Mouse (Mus musculus) CH12.LX (cell line): ENCODE measurements around the gene Stard13. TPM values are rescaled to one million over a fixed set of nuclear protein-coding genes. Genes with fewer than 3 reads are reported as not detected.

Experiments
- DNase-seq: peaks from one replicate; pipeline ENCODE4 v3.0.0-alpha.2; 2013; ENCODE audit errors: extremely low read depth
- H3K27ac ChIP-seq: 2 replicates; pipeline ENCODE4 v1.5.1; 2012; ENCODE audit warnings: low read depth, mild to moderate bottlenecking, control low read depth, moderate library complexity; ENCODE audit not compliant: insufficient read depth
- H3K27me3 ChIP-seq: replicated peaks from 2 replicates; pipeline ENCODE3; 2012; ENCODE audit warnings: inconsistent platforms
- H3K36me3 ChIP-seq, 2 experiments: replicated peaks in 1 of 2; 2 replicates each; pipeline versions ENCODE3 to v1.6.1; 2012; ENCODE audit warnings: inconsistent platforms in 1 of 2, low read length in 1 of 2, mild to moderate bottlenecking in 1 of 2, mixed read lengths in 1 of 2, moderate library complexity in 1 of 2; ENCODE audit not compliant: control insufficient read depth in 1 of 2, insufficient read depth in 1 of 2
- H3K4me1 ChIP-seq, 2 experiments: 2 replicates each; pipeline ENCODE4 v1.6.1; 2012; ENCODE audit warnings: inconsistent platforms in 1 of 2, moderate library complexity in 1 of 2; ENCODE audit not compliant: insufficient read depth in 2 of 2, control insufficient read depth in 1 of 2
- H3K4me2 ChIP-seq: 2 replicates; pipeline ENCODE4 v1.6.1; 2012; ENCODE audit warnings: low read depth, mild to moderate bottlenecking, control low read depth; ENCODE audit not compliant: poor library complexity, insufficient read depth, severe bottlenecking
- H3K4me3 ChIP-seq, 3 experiments: fragments of 150-350 bp in 1 of 3; sonication (generic) in 1 of 3; replicated peaks in 1 of 3; 2 replicates each; pipeline versions ENCODE3 to v1.5.1; 2011 to 2012; ENCODE audit warnings: low read depth in 2 of 3, low read length in 2 of 3, mild to moderate bottlenecking in 2 of 3, moderate library complexity in 2 of 3, control low read depth in 1 of 3, improper control_type of control experiment in 1 of 3, inconsistent platforms in 1 of 3, mixed read lengths in 1 of 3; ENCODE audit not compliant: poor library complexity in 1 of 3
- H3K79me2 ChIP-seq: replicated peaks from 2 replicates; pipeline ENCODE4 v1.6.1; 2012; ENCODE audit warnings: mild to moderate bottlenecking, moderate library complexity; ENCODE audit not compliant: control insufficient read depth, poor library complexity, insufficient read depth, severe bottlenecking; ENCODE audit errors: extremely low read depth
- H3K9ac ChIP-seq: 2 replicates; pipeline ENCODE4 v1.6.1; 2012; ENCODE audit warnings: low read depth, mild to moderate bottlenecking, control low read depth, moderate library complexity; ENCODE audit not compliant: insufficient read depth
- H3K9me3 ChIP-seq: replicated peaks from 2 replicates; pipeline ENCODE3; 2012; ENCODE audit warnings: low read length, inconsistent platforms, mixed read lengths
- BHLHE40 ChIP-seq: IDR thresholded peaks from 2 replicates; pipeline ENCODE4 v1.6.1; 2011; ENCODE audit warnings: mild to moderate bottlenecking, low read depth, low read length, improper control_type of control experiment
- CHD1 ChIP-seq: IDR thresholded peaks from 2 replicates; pipeline ENCODE4 v1.6.1; 2012; ENCODE audit warnings: low read depth, low read length, improper control_type of control experiment, inconsistent platforms
- CHD2 ChIP-seq: IDR thresholded peaks from 2 replicates; pipeline ENCODE4 v1.6.1; 2011; ENCODE audit warnings: low read length, improper control_type of control experiment
- HCFC1 ChIP-seq: IDR thresholded peaks from 2 replicates; pipeline ENCODE4 v1.6.1; 2012; ENCODE audit warnings: low read depth, mild to moderate bottlenecking, inconsistent platforms, low read length, improper control_type of control experiment
- JUND ChIP-seq: conservative IDR thresholded peaks from 2 replicates; pipeline ENCODE4 v1.6.1; 2011; ENCODE audit warnings: low read depth, low read length, improper control_type of control experiment
- MAFK ChIP-seq: IDR thresholded peaks from 2 replicates; pipeline ENCODE4 v1.6.1; 2011; ENCODE audit warnings: low read length, improper control_type of control experiment; ENCODE audit not compliant: insufficient replicate concordance
- MAX ChIP-seq: IDR thresholded peaks from 2 replicates; pipeline ENCODE4 v1.6.1; 2011; ENCODE audit warnings: low read length, improper control_type of control experiment
- MAZ ChIP-seq: IDR thresholded peaks from 2 replicates; pipeline ENCODE4 v1.6.1; 2012; ENCODE audit warnings: low read depth, mild to moderate bottlenecking, inconsistent platforms, low read length, improper control_type of control experiment, moderate library complexity
- PAX5 ChIP-seq: IDR thresholded peaks from 2 replicates; pipeline ENCODE4 v1.6.1; 2012; ENCODE audit warnings: low read length, inconsistent platforms, mixed read lengths
- RAD21 ChIP-seq: IDR thresholded peaks from 2 replicates; pipeline ENCODE4 v1.6.1; 2011; ENCODE audit warnings: low read depth, mild to moderate bottlenecking, low read length, improper control_type of control experiment, moderate library complexity
- RCOR1 ChIP-seq: conservative IDR thresholded peaks from 2 replicates; pipeline ENCODE4 v1.6.1; 2012; ENCODE audit warnings: low read depth, mild to moderate bottlenecking, inconsistent platforms, low read length, improper control_type of control experiment
- SIN3A ChIP-seq: IDR thresholded peaks from 2 replicates; pipeline ENCODE4 v1.6.1; 2012; ENCODE audit warnings: low read length, improper control_type of control experiment, inconsistent platforms
- SMC3 ChIP-seq: IDR thresholded peaks from 2 replicates; pipeline ENCODE4 v1.6.1; 2011; ENCODE audit warnings: low read depth, low read length, improper control_type of control experiment
- TCF12 ChIP-seq: IDR thresholded peaks from 2 replicates; pipeline ENCODE4 v1.6.1; 2014; ENCODE audit warnings: low read depth, mild to moderate bottlenecking, inconsistent platforms, low read length, improper control_type of control experiment
- UBTF ChIP-seq: IDR thresholded peaks from 2 replicates; pipeline ENCODE4 v1.6.1; 2012; ENCODE audit warnings: low read depth, mild to moderate bottlenecking, inconsistent platforms, low read length, improper control_type of control experiment, moderate library complexity
- ZC3H11A ChIP-seq: IDR thresholded peaks from 2 replicates; pipeline ENCODE4 v1.6.1; 2012; ENCODE audit warnings: low read depth, mild to moderate bottlenecking, inconsistent platforms, low read length, improper control_type of control experiment
- ZKSCAN1 ChIP-seq: IDR thresholded peaks from 2 replicates; pipeline ENCODE4 v1.6.1; 2012; ENCODE audit warnings: low read depth, inconsistent platforms, low read length, improper control_type of control experiment, borderline replicate concordance
- ZMIZ1 ChIP-seq: IDR thresholded peaks from 2 replicates; pipeline ENCODE4 v1.6.1; 2012; ENCODE audit warnings: low read depth, mild to moderate bottlenecking, inconsistent platforms, low read length, improper control_type of control experiment
- dilution Hi-C: fragments of 300-500 bp; cut with MboI; formaldehyde crosslinking; loops from 2 replicates; pipeline ENCODE4 v1.14.3; 2020; ENCODE audit warnings: low sequenced_read_pairs; ENCODE audit not compliant: extremely low pct_unique_long_range_greater_than_20kb, extremely low pct_ligation_motif_present
- in situ Hi-C: fragments of 300-500 bp; cut with MboI; formaldehyde crosslinking; loops from 3 replicates; pipeline ENCODE4 v1.14.3; 2019; ENCODE audit warnings: low sequenced_read_pairs, low pct_ligation_motif_present, low pct_unique_long_range_greater_than_20kb, mixed read lengths
- polyA plus RNA-seq: library from polyadenylated mRNA; unstranded; fragments of >175 nt; gene quantifications from 2 replicates; pipeline ENCODE4 v1.2.1, GENCODE M21; 2012; ENCODE audit warnings: low read depth; ENCODE audit not compliant: insufficient read length
- total RNA-seq, 2 experiments: library from RNA; depleted of rRNA; stranded (reverse); fragments of 300-350 nt in 1 of 2; fragments of >200 nt in 1 of 2; gene quantifications; 2 replicates each; pipeline ENCODE4 v1.2.3; 2012 to 2014

Stard13 gene
- total and polyA plus RNA-seq, 3 experiments: 33.5 to 154 (median 73.6) TPM

GRCm38 (mm10) chr5:151071430-151071829 is 162.2 kb downstream of the Stard13 start:
- DNase-seq: no peak
- dilution Hi-C loops (no loop called here), in situ Hi-C loops (no loop called here)
- H3K27me3 ChIP-seq: no peaks in the 10 kb centered on the region
- peaks cover 34% of the 10 kb centered on the region for H3K79me2 ChIP-seq
- H3K9ac ChIP-seq: no peak overlapping the region
- H3K9me3 ChIP-seq: peaks cover 11% of the 10 kb centered on the region
- no peaks in the 10 kb centered on the region for H3K4me1 ChIP-seq
- no peak overlapping the region for H3K4me3 ChIP-seq
- H3K27ac ChIP-seq: no peak overlapping the region
- TF ChIP-seq ZC3H11A (no peak), CHD2 (no peak), SMC3 (no peak), UBTF (no peak), HCFC1 (no peak), RAD21 (no peak), RCOR1 (no peak), BHLHE40 (no peak), MAZ (no peak), CHD1 (no peak), MAFK (no peak), TCF12 (no peak), PAX5 (no peak)
- H3K36me3 ChIP-seq: peaks cover 64 to 98% of the 10 kb centered on the region in 2 experiments
- H3K4me2 ChIP-seq: no peak overlapping the region

- no peak for DNase-seq
- Histone ChIP-seq H3K4me1 (no peaks in the 10 kb centered on the region), H3K9ac (no peak overlapping the region), H3K27me3 (no peaks in the 10 kb centered on the region), H3K9me3 (peaks cover 6% of the 10 kb centered on the region), H3K79me2 (peaks cover 39% of the 10 kb centered on the region), H3K27ac (no peak overlapping the region), H3K4me2 (no peak overlapping the region), H3K36me3 (peaks cover 62 to 96% of the 10 kb centered on the region in 2 experiments), H3K4me3 (no peak overlapping the region)
- dilution Hi-C loops (no loop called here), in situ Hi-C loops (no loop called here)
- TF ChIP-seq SIN3A: no peak
- no peak for TF ChIP-seq MAX
- no peak for TF ChIP-seq ZMIZ1
- TF ChIP-seq RAD21: no peak
- TF ChIP-seq PAX5: no peak
- no peak for TF ChIP-seq MAZ
- TF ChIP-seq CHD2: no peak
- no peak for TF ChIP-seq JUND
- no peak for TF ChIP-seq ZKSCAN1
Observed at GRCm38 (mm10) chr5:151070896-151071295, 162.7 kb downstream of the Stard13 start.
